In genomic region chr2:141091320-141091719, GRCm38 (mm10) we compare ENCODE assay signal across 19 mouse cellular contexts.
DNase-seq lines count a peak whose midpoint lies in the region; ATAC-seq and TF ChIP-seq lines count a peak whose summit lies in the region.
"Had no signal": no experiment of that assay in that cellular context is flagged by ENCODE, and none has a peak within 500 bp of the region (broad histone marks: within the 10 kb centered on the region; RNA-seq: fewer than 3 reads in every experiment).

No protein-coding gene starts in this region.

- no peaks in the 10 kb centered on the region for H3K4me1 ChIP-seq in forebrain, embryonic 16.5 days (replicated peaks; ENCODE audit: control insufficient read depth, insufficient read depth, low read length)
- H3K4me1 ChIP-seq in forebrain, embryonic 13.5 days = no peaks in the 10 kb centered on the region
- H3K4me1 ChIP-seq in heart, postnatal 0 days (ENCODE audit: control insufficient read depth, insufficient read depth) = no peaks in the 10 kb centered on the region
- peaks cover 4% of the 10 kb centered on the region; the same call in 1 of the 2 replicates for H3K4me1 ChIP-seq in embryonic facial prominence, embryonic 10.5 days
- H3K4me1 ChIP-seq: hindbrain, embryonic 15.5 days; midbrain, embryonic 15.5 days had no signal

- peak; percentile 54 for ATAC-seq in forebrain, embryonic 16.5 days
- ATAC-seq in forebrain, embryonic 13.5 days = no peak
- ATAC-seq in heart, postnatal 0 days (ENCODE audit: insufficient read depth, low read depth) = no peak
- ATAC-seq: activated CD4-positive, CD25-positive, alpha-beta regulatory T cell, adult 4 months; intestine, embryonic 16.5 days; midbrain, embryonic 15.5 days; Patski had no signal

- no peak overlapping the region for H3K4me2 ChIP-seq in forebrain, embryonic 16.5 days (ENCODE audit: low read length)
- no peak overlapping the region for H3K4me2 ChIP-seq in forebrain, embryonic 13.5 days
- H3K4me2 ChIP-seq in heart, postnatal 0 days (ENCODE audit: low read depth, low read length) = no peak overlapping the region
- H3K4me2 ChIP-seq: hindbrain, embryonic 15.5 days; midbrain, embryonic 15.5 days had no signal

- H3K4me3 ChIP-seq in forebrain, embryonic 16.5 days (replicated peaks; ENCODE audit: low read length) = no peak overlapping the region
- H3K4me3 ChIP-seq in forebrain, embryonic 13.5 days = no peak overlapping the region
- H3K4me3 ChIP-seq in heart, postnatal 0 days (ENCODE audit: low read depth, low read length) = no peak overlapping the region
- no peak overlapping the region for H3K4me3 ChIP-seq in embryonic facial prominence, embryonic 10.5 days
- H3K4me3 ChIP-seq: hindbrain, embryonic 15.5 days; midbrain, embryonic 15.5 days had no signal

- no peaks in the 10 kb centered on the region for H3K9me3 ChIP-seq in forebrain, embryonic 16.5 days (ENCODE audit: control insufficient read depth, low read length)
- no peaks in the 10 kb centered on the region for H3K9me3 ChIP-seq in forebrain, embryonic 13.5 days (replicated peaks)
- 0 out of 2 replicates have a peak, but pooled peaks cover 4% of the 10 kb centered on the region for H3K9me3 ChIP-seq in heart, postnatal 0 days (replicated peaks; ENCODE audit: control insufficient read depth, low read length)
- H3K9me3 ChIP-seq in embryonic facial prominence, embryonic 10.5 days = no peaks in the 10 kb centered on the region
- H3K9me3 ChIP-seq: hindbrain, embryonic 15.5 days; midbrain, embryonic 15.5 days had no signal

- H3K27me3 ChIP-seq in forebrain, embryonic 16.5 days (replicated peaks; ENCODE audit: control insufficient read depth, insufficient read depth, low read length) = no peaks in the 10 kb centered on the region
- H3K27me3 ChIP-seq in forebrain, embryonic 13.5 days = no peaks in the 10 kb centered on the region
- H3K27me3 ChIP-seq in heart, postnatal 0 days (ENCODE audit: control insufficient read depth, insufficient read depth, low read length) = no peaks in the 10 kb centered on the region
- no peaks in the 10 kb centered on the region for H3K27me3 ChIP-seq in embryonic facial prominence, embryonic 10.5 days (replicated peaks; ENCODE audit: low read depth, poor library complexity, severe bottlenecking)
- H3K27me3 ChIP-seq: hindbrain, embryonic 15.5 days; midbrain, embryonic 15.5 days; Patski had no signal

- H3K27ac ChIP-seq in forebrain, embryonic 16.5 days (ENCODE audit: low read length) = no peak overlapping the region
- H3K27ac ChIP-seq in forebrain, embryonic 13.5 days = no peak overlapping the region
- no peak overlapping the region for H3K27ac ChIP-seq in heart, postnatal 0 days (ENCODE audit: low read depth)
- H3K27ac ChIP-seq in embryonic facial prominence, embryonic 10.5 days (replicated peaks) = no peak overlapping the region
- H3K27ac ChIP-seq: hindbrain, embryonic 15.5 days; midbrain, embryonic 15.5 days had no signal

- H3K9ac ChIP-seq in forebrain, embryonic 16.5 days (replicated peaks; ENCODE audit: low read depth, low read length) = no peak overlapping the region
- no peak overlapping the region for H3K9ac ChIP-seq in forebrain, embryonic 13.5 days
- no peak overlapping the region for H3K9ac ChIP-seq in heart, postnatal 0 days (replicated peaks; ENCODE audit: low read depth, low read length)
- H3K9ac ChIP-seq: hindbrain, embryonic 15.5 days; midbrain, embryonic 15.5 days had no signal

- DNase-seq in heart, postnatal 0 days (ENCODE audit: low spot score) = peak; percentile 16
- no peak for DNase-seq in heart, adult 11 months
- peak; percentile 10 for DNase-seq in embryonic facial prominence, embryonic 10.5 days (ENCODE audit: low spot score)
- peak; percentile 4 to 30 for DNase-seq in lung, postnatal 4 days
- no peak for DNase-seq in ovary, postnatal 10 days (ENCODE audit: low spot score)
- DNase-seq: adrenal gland, postnatal 25 days; B cell, adult 2 months; cerebellum, adult 8-10 months; gastrocnemius, postnatal 14 days; heart, postnatal 14 days; right cerebral cortex, adult 18-20 months; thymus, postnatal 4 days had no signal

- WGBS in forebrain, embryonic 16.5 days = 65% methylated on average over 3 of the region's 3 CpGs
- WGBS in forebrain, embryonic 13.5 days = 84% methylated on average over 3 of the region's 3 CpGs
- 31% methylated on average over 3 of the region's 3 CpGs for WGBS in heart, postnatal 0 days
- 79% methylated on average over 3 of the region's 3 CpGs for WGBS in embryonic facial prominence, embryonic 10.5 days

- no peak for TF ChIP-seq CTCF in heart, postnatal 0 days (IDR thresholded peaks at IDR 0.05; ENCODE audit: low read depth)

- H3K36me3 ChIP-seq in forebrain, embryonic 16.5 days (ENCODE audit: control insufficient read depth, insufficient read depth) = no peaks in the 10 kb centered on the region
- H3K36me3 ChIP-seq in forebrain, embryonic 13.5 days (ENCODE audit: poor library complexity, severe bottlenecking) = no peaks in the 10 kb centered on the region
- no peaks in the 10 kb centered on the region for H3K36me3 ChIP-seq in heart, postnatal 0 days (replicated peaks; ENCODE audit: control insufficient read depth, insufficient read depth, low read length)
- no peaks in the 10 kb centered on the region for H3K36me3 ChIP-seq in embryonic facial prominence, embryonic 10.5 days (replicated peaks)
- H3K36me3 ChIP-seq: hindbrain, embryonic 15.5 days; midbrain, embryonic 15.5 days had no signal

- no peak for TF ChIP-seq EP300 in heart, postnatal 0 days (IDR thresholded peaks at IDR 0.05; ENCODE audit: low read depth)

Comparison
In these comparisons a context has a peak if more than half of its experiments do, and no peak if none do; other contexts are left out.
1. DNase-seq: peak in heart, postnatal 0 days (single experiment), embryonic facial prominence, embryonic 10.5 days (single experiment) and lung, postnatal 4 days (2 of 2); none in heart, adult 11 months (single experiment) and ovary, postnatal 10 days (single experiment).